In the genomic region with DNA sequence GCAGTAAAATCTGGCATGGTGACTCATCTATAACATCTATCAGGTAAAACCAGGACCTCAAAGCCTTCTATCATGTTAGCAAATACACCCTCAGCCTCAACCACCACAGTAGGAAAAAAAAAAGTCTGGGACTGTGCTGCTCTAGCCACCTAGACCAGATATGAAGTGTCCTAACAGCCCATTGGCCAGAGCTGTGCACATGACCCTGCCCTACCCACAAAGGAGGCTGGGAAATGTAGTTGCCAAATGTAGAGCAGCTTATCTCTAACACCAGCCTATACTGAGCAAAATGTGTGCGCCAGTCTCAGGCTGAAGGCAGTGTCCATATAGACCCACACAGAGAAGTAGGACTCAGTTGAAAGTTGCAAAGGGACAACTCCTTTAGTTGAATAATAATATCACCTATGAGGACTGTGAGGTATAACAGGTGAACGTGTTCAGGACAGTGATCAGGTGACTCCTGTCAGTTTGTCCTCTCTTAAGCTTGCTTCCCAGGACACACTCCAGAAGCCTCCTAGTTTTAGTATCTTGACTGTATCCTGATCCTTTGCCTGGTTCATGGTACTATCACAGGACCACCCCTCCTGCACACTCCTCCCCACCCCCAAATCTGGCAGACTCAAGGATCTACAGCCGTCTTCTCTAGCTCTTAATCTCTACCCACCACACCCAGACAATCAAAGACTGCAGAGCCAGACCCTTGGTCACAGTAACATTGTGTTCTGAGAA, we compare ENCODE assay signal across 8 mouse cellular contexts. TPM values are rescaled to one million over a fixed set of nuclear protein-coding genes. Genes with fewer than 3 reads are reported as not detected.
DNase-seq lines count a peak whose midpoint lies in the region; ATAC-seq lines count a peak whose summit lies in the region.

No protein-coding gene starts in this region.

- H3K4me3 ChIP-seq in heart, embryonic 10.5 days: no peak overlapping the region
- H3K4me3 ChIP-seq in liver, embryonic 11.5 days (ENCODE audit: low read depth, low read length): no peak overlapping the region
- H3K4me3 ChIP-seq in midbrain, embryonic 16.5 days (ENCODE audit: low read depth, low read length): no peak overlapping the region

- 42% methylated on average over 3 of the region's 3 CpGs for WGBS in heart, embryonic 10.5 days
- WGBS in liver, embryonic 11.5 days: 41% methylated on average over 3 of the region's 3 CpGs
- WGBS in midbrain, embryonic 16.5 days: 64% methylated on average over 3 of the region's 3 CpGs

- H3K27ac ChIP-seq in heart, embryonic 10.5 days: no peak overlapping the region
- H3K27ac ChIP-seq in liver, embryonic 11.5 days (ENCODE audit: low read depth, low read length): no peak overlapping the region
- no peak overlapping the region for H3K27ac ChIP-seq in midbrain, embryonic 16.5 days (ENCODE audit: low read length)

- peak; percentile 4 for DNase-seq in ovary, postnatal 14 days (ENCODE audit: low spot score)
- DNase-seq in ovary, postnatal 10 days (ENCODE audit: low spot score): no peak
- DNase-seq in heart, embryonic 10.5 days (ENCODE audit: low spot score): peak; percentile 92
- DNase-seq in kidney, adult 8-10 months: peak; percentile 22 to 53
- peak; percentile 51 for DNase-seq in liver, embryonic 11.5 days (ENCODE audit: low spot score)
- peak; percentile 30 for DNase-seq in splenic B cell, adult 2 months (ENCODE audit: low read depth, low spot score)

- H3K27me3 ChIP-seq in heart, embryonic 10.5 days (ENCODE audit: insufficient read depth, poor library complexity, severe bottlenecking): peaks cover 45% of the 10 kb centered on the region
- peaks cover 33% of the 10 kb centered on the region for H3K27me3 ChIP-seq in liver, embryonic 11.5 days (replicated peaks; ENCODE audit: control insufficient read depth, insufficient read depth, low read length)
- H3K27me3 ChIP-seq in midbrain, embryonic 16.5 days (ENCODE audit: control insufficient read depth, insufficient read depth, low read depth, low read length): peaks cover 18% of the 10 kb centered on the region
- H3K27me3 ChIP-seq in splenic B cell, adult 2 months (ENCODE audit: control insufficient read depth, insufficient read depth, low read length, poor library complexity, severe bottlenecking): no peaks in the 10 kb centered on the region; the same call in 1 of the 2 replicates

- H3K4me2 ChIP-seq in liver, embryonic 11.5 days: no peak overlapping the region
- H3K4me2 ChIP-seq in midbrain, embryonic 16.5 days (ENCODE audit: low read length): no peak overlapping the region

- no peaks in the 10 kb centered on the region for H3K9me3 ChIP-seq in heart, embryonic 10.5 days
- no peaks in the 10 kb centered on the region for H3K9me3 ChIP-seq in liver, embryonic 11.5 days (ENCODE audit: control insufficient read depth, low read length)
- no peaks in the 10 kb centered on the region for H3K9me3 ChIP-seq in midbrain, embryonic 16.5 days (replicated peaks; ENCODE audit: control insufficient read depth, low read length, poor library complexity, severe bottlenecking)

- H3K36me3 ChIP-seq in heart, embryonic 10.5 days: no peaks in the 10 kb centered on the region
- H3K36me3 ChIP-seq in liver, embryonic 11.5 days (ENCODE audit: control insufficient read depth, insufficient read depth, low read length): no peaks in the 10 kb centered on the region
- no peaks in the 10 kb centered on the region for H3K36me3 ChIP-seq in midbrain, embryonic 16.5 days (ENCODE audit: control insufficient read depth, insufficient read depth, low read length)
- no peaks in the 10 kb centered on the region for H3K36me3 ChIP-seq in splenic B cell, adult 2 months (ENCODE audit: control insufficient read depth, insufficient read depth, low read length, poor library complexity, severe bottlenecking)

- peaks cover 8% of the 10 kb centered on the region for H3K4me1 ChIP-seq in heart, embryonic 10.5 days
- peaks cover 2% of the 10 kb centered on the region; the same call in 1 of the 2 replicates for H3K4me1 ChIP-seq in liver, embryonic 11.5 days (replicated peaks; ENCODE audit: control insufficient read depth, insufficient read depth, low read length)
- peaks cover 2% of the 10 kb centered on the region; the same call in 1 of the 2 replicates for H3K4me1 ChIP-seq in midbrain, embryonic 16.5 days (ENCODE audit: control insufficient read depth, insufficient read depth, low read length)

- peak; percentile 98 for ATAC-seq in common myeloid progenitor, adult 5-6 weeks (replicated peaks; ENCODE audit: low read depth, poor library complexity, severe bottlenecking)
- ATAC-seq in liver, embryonic 11.5 days (replicated peaks; ENCODE audit: low FRiP score): peak; percentile 99
- ATAC-seq in midbrain, embryonic 16.5 days: peak; percentile 97

- H3K9ac ChIP-seq in liver, embryonic 11.5 days (ENCODE audit: low read depth, low read length): no peak overlapping the region
- no peak overlapping the region for H3K9ac ChIP-seq in midbrain, embryonic 16.5 days (ENCODE audit: low read depth, low read length)

RNA-seq across cellular contexts. Expression of a gene that starts 3.1 kb away (rescaled TPM):
- 0.09 TPM in 1 of 2 replicates, not detected in the other for total RNA-seq in common myeloid progenitor, adult 5-6 weeks (2017)
- 0.53 and 0.83 TPM in 2 replicates for polyA plus RNA-seq in heart, embryonic 10.5 days (2016; fragmentation: Nextera tagmentation; extraction: Ambion mirVana)
- polyA plus RNA-seq in liver, embryonic 11.5 days (2014; fragmentation: Nextera tagmentation; extraction: Ambion mirVana): not detected in 2 replicates
- 6.6 and 9.6 TPM in 2 replicates for polyA plus RNA-seq in midbrain, embryonic 16.5 days (2015; fragmentation: Nextera tagmentation; extraction: Ambion mirVana)

RNA-seq across cellular contexts. Expression of a gene that starts 26.6 kb away (rescaled TPM):
- total RNA-seq in common myeloid progenitor, adult 5-6 weeks (2017): 17.9 and 18.5 TPM in 2 replicates
- polyA plus RNA-seq in heart, embryonic 10.5 days (2016; fragmentation: Nextera tagmentation; extraction: Ambion mirVana): 18.7 and 19.1 TPM in 2 replicates
- polyA plus RNA-seq in liver, embryonic 11.5 days (2014; fragmentation: Nextera tagmentation; extraction: Ambion mirVana): 12.7 and 13.1 TPM in 2 replicates
- 32.8 and 37.4 TPM in 2 replicates for polyA plus RNA-seq in midbrain, embryonic 16.5 days (2015; fragmentation: Nextera tagmentation; extraction: Ambion mirVana)

RNA-seq across cellular contexts. Expression of a gene that starts 57.5 kb away (rescaled TPM):
- 59.8 and 74.8 TPM in 2 replicates for total RNA-seq in common myeloid progenitor, adult 5-6 weeks (2017)
- polyA plus RNA-seq in heart, embryonic 10.5 days (2016; fragmentation: Nextera tagmentation; extraction: Ambion mirVana): 86.0 and 95.1 TPM in 2 replicates
- 111 and 114 TPM in 2 replicates for polyA plus RNA-seq in liver, embryonic 11.5 days (2014; fragmentation: Nextera tagmentation; extraction: Ambion mirVana)
- polyA plus RNA-seq in midbrain, embryonic 16.5 days (2015; fragmentation: Nextera tagmentation; extraction: Ambion mirVana): 62.4 and 64.8 TPM in 2 replicates
